8 mouse cellular contexts compared by ENCODE assay signal in genomic region chr14:40958083-40958985, GRCm38 (mm10). TPM values are rescaled to one million over a fixed set of nuclear protein-coding genes. Genes with fewer than 3 reads are reported as not detected.
A peak's percentile ranks its signal among the peaks of the same experiment; 100 is the strongest.
DNase-seq lines count a peak whose midpoint lies in the region; ATAC-seq and TF ChIP-seq lines count a peak whose summit lies in the region.

No protein-coding gene starts in this region.

- peak; percentile 31; the same call in 1 of the 2 replicates for ATAC-seq in intestine, embryonic 15.5 days

- no peaks in the 10 kb centered on the region for H3K36me3 ChIP-seq in intestine, embryonic 15.5 days
- no peaks in the 10 kb centered on the region for H3K36me3 ChIP-seq in splenic B cell, adult 2 months (ENCODE audit: control insufficient read depth, insufficient read depth, low read length, poor library complexity, severe bottlenecking)

- H3K9ac ChIP-seq in intestine, embryonic 15.5 days: peak overlapping the region; percentile 10; the same call in 1 of the 2 replicates

- H3K27ac ChIP-seq in left cerebral cortex, adult 2 months: peak overlapping the region; percentile 95
- H3K27ac ChIP-seq in bone marrow macrophage, adult 2 months (ENCODE audit: insufficient read depth, low read depth, low read length): peak overlapping the region; percentile 67
- peak overlapping the region; percentile 76 for H3K27ac ChIP-seq in intestine, embryonic 15.5 days

- DNase-seq in left cerebral cortex, adult 2 months (ENCODE audit: extremely low spot score in 1 of 2, low spot score in 2 of 2): peak; percentile 46 to 56
- DNase-seq in left cerebral cortex, adult 11 months (ENCODE audit: low spot score): no peak
- DNase-seq in gastrocnemius, postnatal 14 days: peak; percentile 44
- DNase-seq in lung, postnatal 4 days: peak; percentile 60 to 66
- peak; percentile 56 for DNase-seq in splenic B cell, adult 2 months (ENCODE audit: low read depth, low spot score)
- DNase-seq in thymus, postnatal 14 days: no peak

- peaks cover 78% of the 10 kb centered on the region for H3K4me1 ChIP-seq in bone marrow macrophage, adult 2 months (ENCODE audit: control insufficient read depth, insufficient read depth, low read length)
- H3K4me1 ChIP-seq in intestine, embryonic 15.5 days (replicated peaks): peaks cover 62% of the 10 kb centered on the region

- no peaks in the 10 kb centered on the region for H3K27me3 ChIP-seq in intestine, embryonic 15.5 days (replicated peaks)
- H3K27me3 ChIP-seq in splenic B cell, adult 2 months (ENCODE audit: control insufficient read depth, insufficient read depth, low read length, poor library complexity, severe bottlenecking): no peaks in the 10 kb centered on the region

- H3K9me3 ChIP-seq in intestine, embryonic 15.5 days: no peaks in the 10 kb centered on the region

- H3K4me2 ChIP-seq in intestine, embryonic 15.5 days (replicated peaks): peak overlapping the region; percentile 34

- TF ChIP-seq POLR2A in bone marrow macrophage, adult 2 months (IDR thresholded peaks at IDR 0.05; ENCODE audit: borderline replicate concordance, low read depth, low read length): no peak

- H3K4me3 ChIP-seq in left cerebral cortex, adult 2 months: no peak overlapping the region
- H3K4me3 ChIP-seq in bone marrow macrophage, adult 2 months (ENCODE audit: insufficient read depth, low read length): no peak overlapping the region
- H3K4me3 ChIP-seq in intestine, embryonic 15.5 days (replicated peaks): no peak overlapping the region

- intact Hi-C loops in left cerebral cortex, adult 2 months (cut with DNase I): no loop called here
- intact Hi-C loops in gastrocnemius, postnatal 14 days (cut with DNase I; ENCODE audit: low total_unique reads): no loop called here

- no peak for TF ChIP-seq CTCF in left cerebral cortex, adult 2 months (IDR thresholded peaks at IDR 0.05)
- no peak for TF ChIP-seq CTCF in bone marrow macrophage, adult 2 months (IDR thresholded peaks at IDR 0.05; ENCODE audit: low read depth, low read length)

- 30% methylated on average over 4 of the region's 4 CpGs for WGBS in intestine, embryonic 15.5 days

RNA-seq across cellular contexts. Expression of gene Tspan14, which starts 8.3 kb away (rescaled TPM):
- total RNA-seq in left cerebral cortex, adult 2 months (2021): 10 to 100 TPM; 50.2 to 52.1 TPM
- polyA plus RNA-seq in bone marrow macrophage, adult 2 months (2012; ENCODE audit: insufficient read depth, insufficient read length, missing spikeins): 71.8 and 88.3 TPM in 2 replicates
- 10 to 100 TPM; 16.3 to 16.8 TPM for total RNA-seq in gastrocnemius, postnatal 14 days (2021)
- polyA plus RNA-seq in intestine, embryonic 15.5 days (2015; fragmentation: Nextera tagmentation; extraction: Ambion mirVana): 56.8 and 61.0 TPM in 2 replicates

RNA-seq across cellular contexts. Expression of gene Fam213a, which starts 55.3 kb away (rescaled TPM):
- 100 to 1,000 TPM; 106 to 123 TPM for total RNA-seq in left cerebral cortex, adult 2 months (2021)
- polyA plus RNA-seq in bone marrow macrophage, adult 2 months (2012; ENCODE audit: insufficient read depth, insufficient read length, missing spikeins): 29.1 and 31.6 TPM in 2 replicates
- total RNA-seq in gastrocnemius, postnatal 14 days (2021): 1 to 10 TPM; 8.4 to 9.7 TPM
- polyA plus RNA-seq in intestine, embryonic 15.5 days (2015; fragmentation: Nextera tagmentation; extraction: Ambion mirVana): 51.6 and 54.4 TPM in 2 replicates

Comparison
In these comparisons a context has a peak if more than half of its experiments do, and no peak if none do; other contexts are left out.
1. DNase-seq: peak in left cerebral cortex, adult 2 months (2 of 2), gastrocnemius, postnatal 14 days (single experiment), lung, postnatal 4 days (2 of 2) and splenic B cell, adult 2 months (single experiment); none in left cerebral cortex, adult 11 months (single experiment) and thymus, postnatal 14 days (single experiment).
2. RNA of gene Fam213a, which starts 55.3 kb away (total RNA-seq): 106 to 123 TPM in left cerebral cortex, adult 2 months; 8.4 to 9.7 TPM in gastrocnemius, postnatal 14 days; every median in the first group is over 10 times any median in the second.
3. Peak in every context shown above with its lines, with median percentiles within 50 percentile points of each other: H3K27ac ChIP-seq.